Mouse (Mus musculus) bone marrow macrophage, adult 2 months (primary cell): ENCODE data around the gene Ep400. TPM values are rescaled to one million over a fixed set of nuclear protein-coding genes. Genes with fewer than 3 reads are reported as not detected.

Experiments used
- H3K27ac ChIP-seq: 2 replicates; pipeline ENCODE4 v1.5.1; 2012; ENCODE audit warnings: low read depth, low read length; ENCODE audit not compliant: insufficient read depth
- H3K4me1 ChIP-seq: 2 replicates; pipeline ENCODE4 v1.6.1; 2012; ENCODE audit warnings: low read length; ENCODE audit not compliant: control insufficient read depth, insufficient read depth
- H3K4me3 ChIP-seq: 2 replicates; pipeline ENCODE4 v1.5.1; 2012; ENCODE audit warnings: mild to moderate bottlenecking, low read length, moderate library complexity; ENCODE audit not compliant: insufficient read depth
- CTCF ChIP-seq: IDR thresholded peaks from 2 replicates; pipeline ENCODE4 v1.5.1; 2012; ENCODE audit warnings: low read depth, mild to moderate bottlenecking, low read length, moderate library complexity
- POLR2A ChIP-seq: IDR thresholded peaks from 2 replicates; pipeline ENCODE4 v1.6.1; 2012; ENCODE audit warnings: mild to moderate bottlenecking, low read depth, low read length, borderline replicate concordance
- polyA plus RNA-seq: library from polyadenylated mRNA; stranded (reverse); fragments of >200 nt; gene quantifications from 2 replicates; pipeline ENCODE4 v1.2.4, GENCODE M21; 2012; ENCODE audit not compliant: missing spikeins, insufficient read depth, insufficient read length

Gene Ep400
- polyA plus RNA-seq, 1 experiment, result 27.9 TPM

- H3K4me3 ChIP-seq, result no peak overlapping the region
- TF ChIP-seq CTCF (no peak), POLR2A (no peak)
- no peaks in the 10 kb centered on the region for H3K4me1 ChIP-seq
- H3K27ac ChIP-seq, result no peak overlapping the region
Measured at GRCm38 (mm10) chr5:110635951-110636707, 134.4 kb downstream of the Ep400 start.

DNA sequence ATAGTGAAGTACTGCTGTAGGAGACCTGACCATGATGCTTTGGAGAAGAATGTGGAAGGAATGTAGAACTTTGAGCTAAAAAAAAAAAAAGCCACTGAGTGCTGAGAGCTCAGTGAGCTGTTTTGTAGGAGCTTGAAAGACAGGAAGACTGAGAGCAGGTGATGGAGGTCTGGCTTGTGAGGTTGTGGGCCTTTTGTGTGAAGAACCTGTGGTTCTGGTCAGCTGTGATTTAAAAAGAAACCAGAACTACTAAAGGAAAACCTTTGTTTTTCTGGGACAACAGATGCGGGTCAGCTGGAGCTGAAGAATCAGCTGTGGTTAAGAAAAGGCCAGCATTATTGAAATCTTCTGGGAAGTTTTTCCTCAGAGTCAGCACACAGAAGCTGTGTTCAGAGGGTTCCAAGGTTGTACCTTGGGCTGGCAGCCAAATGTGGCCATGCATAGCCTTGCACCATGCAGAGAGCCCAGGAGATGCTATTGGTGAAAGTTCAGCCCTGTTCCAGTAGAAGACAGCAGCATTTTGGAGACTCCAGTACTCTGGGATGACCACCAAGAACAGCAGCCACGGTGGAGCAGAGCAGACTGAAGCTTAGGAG lies 140.9 kb downstream of the Ep400 start:
- Histone ChIP-seq H3K27ac (no peak overlapping the region), H3K4me3 (no peak overlapping the region), H3K4me1 (no peaks in the 10 kb centered on the region)
- TF ChIP-seq CTCF (no peak), POLR2A (no peak)

DNA sequence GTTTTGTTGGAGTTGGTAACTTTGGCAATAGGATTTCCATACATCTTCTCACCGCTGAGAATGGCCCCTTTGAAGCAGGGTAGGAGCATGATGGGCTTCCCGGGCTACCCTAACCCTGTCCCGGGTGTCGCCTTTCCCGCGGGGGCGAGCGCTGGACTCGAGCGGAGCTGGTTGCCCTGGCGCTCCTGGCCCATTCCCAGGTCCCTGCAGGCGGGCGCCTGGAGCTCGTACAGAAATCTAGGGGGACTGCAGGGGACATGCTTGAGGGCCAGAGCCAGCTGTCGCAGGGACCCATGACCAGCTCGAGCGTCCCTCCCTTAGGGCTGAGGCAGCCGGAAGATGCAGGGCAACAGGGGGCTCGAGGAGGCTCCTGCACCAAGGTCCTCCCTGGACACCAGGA lies 142.4 kb downstream of the Ep400 start:
- no peak for TF ChIP-seq CTCF
- no peak overlapping the region for H3K4me3 ChIP-seq
- no peak overlapping the region for H3K27ac ChIP-seq
- no peaks in the 10 kb centered on the region for H3K4me1 ChIP-seq

DNA sequence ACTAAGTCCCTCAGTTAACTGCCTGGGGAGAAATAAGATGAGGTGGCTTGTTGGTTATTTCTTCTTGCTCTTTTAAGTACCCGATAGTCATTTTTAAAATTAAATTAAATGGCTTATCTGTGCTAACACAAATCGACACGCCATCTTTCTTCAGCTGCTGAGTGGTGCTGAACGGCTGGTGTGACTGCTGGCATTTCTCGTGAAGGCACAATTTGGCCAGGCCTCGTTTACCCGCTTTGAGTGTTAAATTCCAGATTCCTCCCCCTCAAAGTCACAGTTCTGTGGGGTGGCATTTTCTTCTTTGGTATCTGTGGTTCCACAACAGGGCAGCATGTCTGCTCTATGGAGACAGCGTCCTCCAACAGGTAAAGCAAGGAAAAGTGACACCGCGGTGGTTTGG lies 143.2 kb downstream of the Ep400 start:
- Histone ChIP-seq H3K4me3 (no peak overlapping the region), H3K4me1 (no peaks in the 10 kb centered on the region)
- no peak for TF ChIP-seq POLR2A
- no peak for TF ChIP-seq CTCF

DNA sequence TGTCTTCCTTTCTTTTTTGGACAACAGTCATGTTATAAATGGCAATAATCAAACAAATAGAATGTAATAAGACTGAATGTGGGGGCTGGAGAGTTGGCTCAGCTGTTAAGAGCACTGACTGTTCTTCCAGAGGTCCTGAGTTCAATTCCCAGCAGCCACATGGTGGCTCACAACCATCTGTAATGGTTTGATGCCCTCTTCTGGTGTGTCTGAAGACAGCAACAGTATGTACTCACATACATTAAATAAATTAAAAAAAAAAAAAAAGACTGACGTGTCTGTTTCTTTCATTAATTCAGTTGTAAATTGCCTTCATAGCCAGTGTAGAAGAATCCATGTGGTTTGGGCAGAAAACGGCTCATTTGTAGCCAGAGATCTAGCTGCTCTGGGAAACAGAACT lies 146.2 kb downstream of the Ep400 start:
- Histone ChIP-seq H3K27ac (no peak overlapping the region), H3K4me1 (no peaks in the 10 kb centered on the region), H3K4me3 (no peak overlapping the region)
- no peak for TF ChIP-seq CTCF
- no peak for TF ChIP-seq POLR2A

More for the DNA sequence above, 143.2 kb downstream of the Ep400 start:
- H3K27ac ChIP-seq, result no peak overlapping the region

GRCm38 (mm10) chr5:110619226-110619625 lies 151.3 kb downstream of the Ep400 start:
- H3K4me3 ChIP-seq, result no peak overlapping the region
- no peaks in the 10 kb centered on the region for H3K4me1 ChIP-seq
- TF ChIP-seq CTCF (no peak), POLR2A (no peak)
- H3K27ac ChIP-seq, result no peak overlapping the region

Other genes with a start within 250 kb of the Ep400 start
- gene Galnt9, start 226.4 kb downstream of the Ep400 start, polyA plus RNA-seq, result 1.0 and 2.0 TPM in 2 replicates
- 12.9 and 16.1 TPM in 2 replicates for gene Noc4l, start 117.3 kb downstream of the Ep400 start, polyA plus RNA-seq
- gene Ddx51, start 117.3 kb downstream of the Ep400 start, polyA plus RNA-seq, result 10.1 and 13.6 TPM in 2 replicates
- gene Pus1, start 9.9 kb upstream of the Ep400 start, polyA plus RNA-seq, result 11.4 and 12.7 TPM in 2 replicates
- 46.3 and 55.4 TPM in 2 replicates for gene Ulk1, start 39.4 kb upstream of the Ep400 start, polyA plus RNA-seq
- 58.7 and 84.4 TPM in 2 replicates for gene Hscb, start 69.1 kb upstream of the Ep400 start, polyA plus RNA-seq
- gene Chek2, start 69.3 kb upstream of the Ep400 start, polyA plus RNA-seq, result 32.6 and 33.5 TPM in 2 replicates
- 1.2 and 1.7 TPM in 2 replicates for gene Ttc28, start 109.1 kb upstream of the Ep400 start, polyA plus RNA-seq